Mouse (Mus musculus) hindbrain, embryonic 16.5 days (tissue): ENCODE results near the gene Nsmce4a. TPM values are rescaled to one million over a fixed set of nuclear protein-coding genes. Genes with fewer than 3 reads are reported as not detected.

Source experiments
- ATAC-seq: fragments of 200-750 bp; cut with Nextera tagmentation; 2 replicates; pipeline ENCODE4 v1.8.0; 2017; ENCODE audit warnings: moderate TSS enrichment, moderate library complexity
- H3K27ac ChIP-seq: fragments of 300-500 bp; sonication (generic); 2 replicates; pipeline ENCODE4 v1.5.1; 2014; ENCODE audit warnings: low read depth, mild to moderate bottlenecking, control low read depth, low read length, moderate library complexity
- H3K27me3 ChIP-seq: fragments of 300-500 bp; sonication (generic); replicated peaks from 2 replicates; pipeline ENCODE4 v1.6.1; 2014; ENCODE audit warnings: low read length; ENCODE audit not compliant: control insufficient read depth, insufficient read depth
- H3K36me3 ChIP-seq: fragments of 300-500 bp; sonication (generic); 2 replicates; pipeline ENCODE4 v1.6.1; 2014; ENCODE audit warnings: mild to moderate bottlenecking, low read length, moderate library complexity, mixed read lengths; ENCODE audit not compliant: control insufficient read depth, insufficient read depth
- H3K4me1 ChIP-seq: fragments of 300-500 bp; sonication (generic); 2 replicates; pipeline ENCODE4 v1.6.1; 2014; ENCODE audit warnings: low read depth, low read length; ENCODE audit not compliant: control insufficient read depth, insufficient read depth
- H3K4me2 ChIP-seq: fragments of 300-500 bp; sonication (generic); 2 replicates; pipeline ENCODE4 v1.6.1; 2014; ENCODE audit warnings: mild to moderate bottlenecking, low read length, control low read depth, moderate library complexity
- H3K4me3 ChIP-seq: fragments of 300-500 bp; sonication (generic); 2 replicates; pipeline ENCODE4 v1.5.1; 2014; ENCODE audit warnings: mild to moderate bottlenecking, low read length, control low read depth, moderate library complexity
- H3K9ac ChIP-seq: fragments of 300-500 bp; sonication (generic); 2 replicates; pipeline ENCODE4 v1.6.1; 2014; ENCODE audit warnings: low read depth, mild to moderate bottlenecking, control low read depth, low read length, moderate library complexity
- H3K9me3 ChIP-seq: fragments of 300-500 bp; sonication (generic); 2 replicates; pipeline ENCODE4 v1.6.1; 2014; ENCODE audit warnings: mild to moderate bottlenecking, low read length, moderate library complexity; ENCODE audit not compliant: control insufficient read depth
- WGBS: fragments of 180-500 bp; shearing (Covaris S2); extraction: QIAGEN DNeasy Blood & Tissue Kit; methylation state at CpG from one replicate; pipeline ENCODE4 v1.1.7; 2014; 5-methylcytosine and 5-hydroxymethylcytosine counted together
- polyA plus RNA-seq: library from polyadenylated mRNA; unstranded; fragments of >200 nt; fragmentation: Nextera tagmentation; extraction: Ambion mirVana; gene quantifications from 2 replicates; pipeline ENCODE4 v1.2.1, GENCODE M21; 2015

The Nsmce4a gene
- 72.9 and 75.7 TPM in 2 replicates for polyA plus RNA-seq

DNA sequence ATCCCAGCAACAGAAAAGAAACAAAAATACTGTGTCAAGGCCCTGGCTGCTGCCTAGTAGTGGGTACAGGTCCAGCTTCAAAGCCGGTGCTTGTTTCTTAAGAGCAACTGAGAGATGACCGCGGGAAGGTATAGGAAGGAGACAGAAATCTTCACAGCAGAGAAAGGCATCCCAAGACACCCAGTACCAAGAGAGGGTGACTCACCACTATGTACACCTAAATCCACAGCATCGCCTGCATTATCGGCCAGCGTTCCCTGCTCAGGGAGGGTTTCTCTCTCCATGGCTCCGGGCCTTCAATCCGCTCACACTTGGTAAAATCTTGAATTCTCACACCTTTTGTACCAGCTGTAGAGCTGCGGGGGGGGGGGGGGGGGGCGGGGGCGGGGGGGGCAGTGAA, at the start of gene Nsmce4a:
Gene Nsmce4a (minus strand): TSS at position 298 of the 400 bp plus-strand sequence.
- Histone ChIP-seq H3K4me1 (peaks cover 2% of the 10 kb centered on the region; the same call in 1 of the 2 replicates), H3K36me3 (no peaks in the 10 kb centered on the region), H3K27ac (no peak within 1 kb of the TSS), H3K4me3 (no peak within 1 kb of the TSS), H3K9ac (no peak within 1 kb of the TSS), H3K9me3 (no peaks in the 10 kb centered on the region), H3K27me3 (no peaks in the 10 kb centered on the region), H3K4me2 (no peak within 1 kb of the TSS)
- ATAC-seq: no peak
- 79% methylated on average over 8 of the region's 11 CpGs for WGBS

DNA sequence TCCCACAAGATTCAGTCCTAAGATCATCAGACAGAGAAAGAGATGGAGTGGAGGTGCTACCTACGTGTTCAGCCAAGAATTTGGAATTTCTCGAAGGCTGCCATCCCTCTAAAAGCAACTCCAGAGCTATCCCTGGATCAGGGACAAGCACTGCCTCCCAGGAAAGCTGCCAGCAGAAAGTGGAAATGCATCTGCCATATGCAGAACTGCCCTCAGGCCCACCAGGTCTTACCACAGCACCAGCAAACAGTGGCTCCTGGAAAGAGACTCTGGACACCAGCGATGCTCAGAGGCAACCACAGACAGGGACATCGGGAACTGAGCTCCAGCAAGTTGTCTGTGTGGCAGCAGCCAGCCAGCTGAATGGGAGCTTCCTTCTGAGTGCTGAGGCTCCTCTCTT, 49.4 kb upstream of the Nsmce4a start:
- no peak overlapping the region for H3K4me3 ChIP-seq
- H3K27me3 ChIP-seq: no peaks in the 10 kb centered on the region
- H3K9me3 ChIP-seq: no peaks in the 10 kb centered on the region
- no peak overlapping the region for H3K9ac ChIP-seq
- no peaks in the 10 kb centered on the region for H3K4me1 ChIP-seq
- no peak overlapping the region for H3K4me2 ChIP-seq
- no peak overlapping the region for H3K27ac ChIP-seq
- no peaks in the 10 kb centered on the region for H3K36me3 ChIP-seq
- WGBS: 86% methylated on average over 4 of the region's 4 CpGs
- no peak for ATAC-seq

DNA sequence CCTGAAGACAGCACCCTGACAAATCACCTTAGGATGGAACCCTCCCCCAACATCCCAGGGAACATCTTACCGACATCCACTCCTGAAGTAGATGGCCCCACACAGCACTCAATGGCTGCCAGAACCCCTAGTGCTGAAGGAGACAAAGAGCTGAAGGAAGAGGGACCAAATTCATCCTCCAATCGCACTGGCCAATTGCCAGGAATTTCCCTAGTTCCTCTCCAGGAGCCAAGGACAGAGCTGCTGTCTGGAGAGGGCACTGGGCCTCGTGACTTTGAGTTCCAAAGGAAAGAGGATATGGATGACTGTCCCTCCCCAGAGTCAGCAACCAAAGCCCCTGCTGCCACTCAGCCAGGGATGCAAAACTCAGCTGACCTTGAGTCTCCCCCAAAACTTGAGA, 49.0 kb upstream of the Nsmce4a start:
- Histone ChIP-seq H3K36me3 (no peaks in the 10 kb centered on the region), H3K4me1 (no peaks in the 10 kb centered on the region), H3K9me3 (no peaks in the 10 kb centered on the region), H3K4me3 (no peak overlapping the region), H3K27me3 (no peaks in the 10 kb centered on the region), H3K4me2 (no peak overlapping the region), H3K9ac (no peak overlapping the region), H3K27ac (no peak overlapping the region)
- 56% methylated on average over 3 of the region's 3 CpGs for WGBS
- ATAC-seq: no peak

DNA sequence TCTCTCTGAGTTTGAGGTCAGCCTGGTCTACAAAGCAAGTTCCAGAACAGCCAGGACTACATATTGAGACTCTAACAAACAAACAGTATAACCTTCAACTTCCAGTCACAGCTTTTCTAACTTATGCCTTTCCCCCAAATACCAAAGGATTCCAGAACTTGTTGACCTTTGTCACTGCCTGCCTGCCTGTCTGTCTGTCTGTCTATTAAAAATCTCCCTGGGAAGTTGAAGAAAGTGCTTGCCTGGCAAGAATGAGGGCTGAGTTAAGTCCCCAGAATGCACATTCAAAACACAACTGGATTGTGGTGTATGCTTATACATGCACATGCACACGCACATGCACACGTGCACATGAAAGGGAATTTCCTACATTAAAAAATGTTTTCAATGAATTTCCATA, 48.1 kb upstream of the Nsmce4a start:
- Histone ChIP-seq H3K9me3 (no peaks in the 10 kb centered on the region), H3K27ac (no peak overlapping the region), H3K4me1 (no peaks in the 10 kb centered on the region), H3K4me2 (no peak overlapping the region), H3K9ac (no peak overlapping the region), H3K4me3 (no peak overlapping the region), H3K36me3 (no peaks in the 10 kb centered on the region), H3K27me3 (no peaks in the 10 kb centered on the region)
- no peak for ATAC-seq
- WGBS: 85% methylated on average over 2 of the region's 2 CpGs

DNA sequence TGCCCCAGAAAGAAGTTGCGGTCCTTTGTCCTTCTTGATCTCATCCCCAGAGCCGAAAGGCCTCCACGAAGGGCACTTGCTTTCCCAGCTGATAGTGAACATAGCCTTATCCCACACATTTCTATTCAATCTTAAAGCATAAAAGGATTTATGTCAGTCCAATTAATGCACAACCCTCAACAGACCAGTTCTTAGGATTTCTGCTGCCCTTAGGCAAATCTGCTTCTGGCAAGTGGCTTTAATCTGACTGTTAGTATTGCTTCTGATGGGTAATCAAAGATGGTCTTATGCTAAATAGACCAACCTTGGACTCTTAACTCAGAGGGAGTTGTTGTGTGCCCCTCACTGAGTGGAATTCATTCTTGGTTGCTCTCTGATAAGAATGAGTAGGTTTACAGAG, 44.7 kb upstream of the Nsmce4a start:
- no peak overlapping the region for H3K27ac ChIP-seq
- no peaks in the 10 kb centered on the region for H3K4me1 ChIP-seq
- no peaks in the 10 kb centered on the region for H3K36me3 ChIP-seq
- H3K9ac ChIP-seq: no peak overlapping the region
- H3K4me2 ChIP-seq: no peak overlapping the region
- H3K4me3 ChIP-seq: no peak overlapping the region
- no peaks in the 10 kb centered on the region for H3K27me3 ChIP-seq
- 84% methylated on average over 3 of the region's 3 CpGs for WGBS
- H3K9me3 ChIP-seq: no peaks in the 10 kb centered on the region
- ATAC-seq: no peak

DNA sequence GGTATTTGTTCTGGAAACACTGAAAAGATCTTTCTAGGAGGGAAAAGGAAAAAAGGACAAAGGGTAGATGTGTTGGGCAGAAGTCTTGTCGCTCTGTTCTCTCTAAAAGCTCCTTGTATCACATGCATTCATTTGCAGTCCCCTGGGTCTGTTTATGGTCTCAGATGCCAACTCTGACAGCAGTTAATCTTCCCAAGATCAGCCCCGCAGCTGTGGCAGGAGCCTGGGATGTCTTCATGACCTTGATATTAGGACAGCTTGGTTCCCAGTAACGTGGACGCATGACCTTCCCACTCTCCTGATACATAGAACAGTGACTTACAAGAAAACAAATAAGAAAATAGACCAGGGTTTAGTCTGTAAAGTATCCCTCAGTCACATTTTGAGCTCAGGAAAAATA, 41.1 kb upstream of the Nsmce4a start:
- 44% methylated on average over 4 of the region's 4 CpGs for WGBS
- ATAC-seq: no peak
- no peaks in the 10 kb centered on the region for H3K9me3 ChIP-seq
- no peaks in the 10 kb centered on the region for H3K36me3 ChIP-seq
- H3K4me1 ChIP-seq: no peaks in the 10 kb centered on the region
- H3K27me3 ChIP-seq: no peaks in the 10 kb centered on the region
- H3K4me2 ChIP-seq: no peak overlapping the region
- no peak overlapping the region for H3K27ac ChIP-seq
- H3K9ac ChIP-seq: no peak overlapping the region
- H3K4me3 ChIP-seq: no peak overlapping the region

DNA sequence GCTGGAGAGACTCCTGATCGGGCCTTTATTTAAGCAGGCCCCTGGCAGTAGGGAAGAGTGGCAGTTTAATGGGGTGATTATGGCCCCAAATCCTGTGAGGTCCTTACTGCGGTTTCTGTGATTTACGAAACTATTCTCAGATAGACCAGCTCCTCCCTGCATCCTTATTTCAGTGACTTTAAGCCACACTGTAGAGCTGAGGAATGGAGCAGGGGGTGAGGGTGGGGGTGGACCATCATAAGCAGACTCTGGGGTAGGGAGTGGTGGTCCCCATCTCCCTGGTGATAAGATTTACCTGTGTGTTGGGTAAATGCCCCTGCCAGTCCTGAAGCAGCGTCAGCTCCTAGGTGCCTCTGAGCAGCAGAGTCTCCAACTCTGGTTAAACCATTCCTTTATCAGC, 34.0 kb upstream of the Nsmce4a start:
- H3K4me1 ChIP-seq: no peaks in the 10 kb centered on the region
- no peak for ATAC-seq
- 93% methylated on average over 4 of the region's 4 CpGs for WGBS
- H3K27ac ChIP-seq: no peak overlapping the region
- no peaks in the 10 kb centered on the region for H3K9me3 ChIP-seq
- no peak overlapping the region for H3K4me2 ChIP-seq
- H3K36me3 ChIP-seq: no peaks in the 10 kb centered on the region
- H3K9ac ChIP-seq: no peak overlapping the region
- no peaks in the 10 kb centered on the region for H3K27me3 ChIP-seq
- no peak overlapping the region for H3K4me3 ChIP-seq

DNA sequence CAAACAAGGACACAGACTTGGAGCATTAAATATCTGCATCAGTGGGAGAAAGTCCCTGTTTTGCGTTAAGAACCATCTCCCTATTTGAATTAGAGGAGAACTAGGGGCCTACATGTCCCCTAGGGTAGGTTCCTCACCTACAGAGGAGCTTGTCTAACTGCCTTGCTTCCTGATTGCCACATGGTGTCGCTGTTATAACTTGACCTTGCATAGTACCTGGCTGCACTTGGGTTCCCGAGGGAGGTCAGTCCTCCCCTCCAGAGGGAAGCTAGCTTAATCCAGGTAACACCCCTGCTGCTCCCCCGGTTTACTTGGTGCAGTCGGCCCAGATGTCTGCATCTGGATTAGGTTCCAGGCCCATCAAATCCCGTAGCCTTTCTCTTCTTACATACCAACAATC, 32.2 kb upstream of the Nsmce4a start:
- Histone ChIP-seq H3K27ac (no peak overlapping the region), H3K4me2 (no peak overlapping the region), H3K9ac (no peak overlapping the region), H3K4me1 (no peaks in the 10 kb centered on the region), H3K27me3 (no peaks in the 10 kb centered on the region), H3K36me3 (no peaks in the 10 kb centered on the region), H3K9me3 (no peaks in the 10 kb centered on the region), H3K4me3 (no peak overlapping the region)
- no peak for ATAC-seq
- 35% methylated on average over 6 of the region's 6 CpGs for WGBS

DNA sequence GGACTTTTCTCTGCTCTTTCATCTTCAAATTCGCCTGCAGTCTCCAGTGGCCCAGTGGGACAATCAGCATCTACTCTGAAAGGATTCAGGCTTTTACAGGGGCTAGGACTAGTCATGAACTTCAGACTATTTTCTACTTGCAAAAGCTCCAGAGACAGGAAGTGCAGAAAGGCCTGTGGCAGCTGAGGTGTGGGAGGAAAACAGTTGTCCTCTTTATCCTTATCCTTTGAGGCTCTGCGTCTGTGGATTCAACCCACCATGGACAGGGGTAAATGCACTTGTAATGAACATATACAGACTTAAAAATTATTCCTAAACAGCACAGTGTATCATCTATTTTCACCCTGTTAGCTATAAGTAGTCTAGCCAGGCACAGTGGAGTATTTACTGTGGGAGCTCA, 31.5 kb upstream of the Nsmce4a start:
- Histone ChIP-seq H3K9ac (no peak overlapping the region), H3K36me3 (no peaks in the 10 kb centered on the region), H3K27me3 (no peaks in the 10 kb centered on the region), H3K4me3 (no peak overlapping the region), H3K4me1 (no peaks in the 10 kb centered on the region), H3K9me3 (no peaks in the 10 kb centered on the region), H3K27ac (no peak overlapping the region), H3K4me2 (no peak overlapping the region)
- ATAC-seq: no peak
- 71% methylated on average over 2 of the region's 2 CpGs for WGBS

DNA sequence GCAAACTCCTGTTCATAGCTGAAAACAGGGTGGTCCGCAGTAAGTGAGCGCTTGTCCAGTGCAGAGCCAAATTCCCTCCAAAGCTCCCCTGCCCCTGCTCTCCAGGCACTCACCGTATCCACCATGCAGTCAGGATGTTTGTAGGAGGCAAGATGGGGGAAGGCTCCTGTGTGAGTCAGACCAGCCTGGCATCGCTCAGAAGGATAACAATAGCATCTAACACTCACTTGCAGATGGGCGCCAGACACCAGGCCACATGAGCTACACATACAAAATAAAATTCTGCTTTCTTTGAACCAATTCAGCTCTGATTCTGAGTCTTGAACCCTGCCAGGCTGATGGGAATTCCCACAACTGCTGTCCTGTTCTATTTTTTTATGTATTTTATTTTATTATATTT, 30.6 kb upstream of the Nsmce4a start:
- no peak for ATAC-seq
- H3K4me3 ChIP-seq: no peak overlapping the region
- WGBS: 92% methylated on average over 5 of the region's 5 CpGs
- no peaks in the 10 kb centered on the region for H3K4me1 ChIP-seq
- no peaks in the 10 kb centered on the region for H3K9me3 ChIP-seq
- H3K4me2 ChIP-seq: no peak overlapping the region
- no peak overlapping the region for H3K9ac ChIP-seq
- no peaks in the 10 kb centered on the region for H3K36me3 ChIP-seq
- no peaks in the 10 kb centered on the region for H3K27me3 ChIP-seq
- H3K27ac ChIP-seq: no peak overlapping the region
